Mouse (Mus musculus): Measurements from ENCODE around the gene Clasp2. TPM values are rescaled to one million over a fixed set of nuclear protein-coding genes. Genes with fewer than 3 reads are reported as not detected.
"Not testable (repeated sequence)": the region's sequence is repeated elsewhere in the genome, so short reads cannot be mapped to it uniquely, and the experiment has no call there.

Gene Clasp2
- 117 and 123 TPM in 2 replicates for polyA plus RNA-seq (2015; fragmentation: Nextera tagmentation; extraction: Ambion mirVana)

- Histone ChIP-seq H3K4me1 (replicated peaks) (peaks cover 16% of the 10 kb centered on the region), H3K27me3 (no peaks in the 10 kb centered on the region), H3K9ac (peak within 1 kb of the TSS; percentile 65), H3K36me3 (no peaks in the 10 kb centered on the region), H3K4me3 (peak within 1 kb of the TSS; percentile 82), H3K27ac (replicated peaks) (peak within 1 kb of the TSS; percentile 75), H3K4me2 (peak within 1 kb of the TSS; percentile 97), H3K9me3 (no peaks in the 10 kb centered on the region)
- under 1% methylated on average over 58 of the region's 63 CpGs for WGBS
- ATAC-seq (ENCODE audit: low FRiP score, low read depth), result peak; percentile 94
These were observed at the start of gene Clasp2 for GRCm38 (mm10) chr9:113741108-113741636. Clasp2 (plus strand) TSS chr9:113741473.

GRCm38 (mm10) chr9:113701441-113702160, 39.7 kb upstream of the Clasp2 start:
- no peaks in the 10 kb centered on the region for H3K9me3 ChIP-seq
- WGBS, result 88% methylated on average over 5 of the region's 5 CpGs

GRCm38 (mm10) chr9:113706108-113706507, 35.2 kb upstream of the Clasp2 start:
- Histone ChIP-seq H3K4me2 (peak overlapping the region; percentile 84), H3K9me3 (no peaks in the 10 kb centered on the region), H3K4me1 (replicated peaks) (peaks cover 27% of the 10 kb centered on the region), H3K27me3 (no peaks in the 10 kb centered on the region), H3K27ac (replicated peaks) (no peak overlapping the region), H3K36me3 (no peaks in the 10 kb centered on the region), H3K4me3 (no peak overlapping the region; the same call in 1 of the 2 replicates), H3K9ac (no peak overlapping the region)
- ATAC-seq (ENCODE audit: low FRiP score, low read depth), result no peak
- 91% methylated on average over 2 of the region's 2 CpGs for WGBS

More at GRCm38 (mm10) chr9:113701441-113702160, 39.7 kb upstream of the Clasp2 start:
- Histone ChIP-seq H3K4me2 (no peak overlapping the region), H3K4me3 (no peak overlapping the region), H3K36me3 (0 out of 2 replicates have a peak, but pooled peaks cover 13% of the 10 kb centered on the region), H3K27ac (replicated peaks) (no peak overlapping the region), H3K27me3 (no peaks in the 10 kb centered on the region), H3K4me1 (replicated peaks) (peaks cover 17% of the 10 kb centered on the region), H3K9ac (no peak overlapping the region)
- ATAC-seq (ENCODE audit: low FRiP score, low read depth), result no peak

GRCm38 (mm10) chr9:113706841-113707240, 34.4 kb upstream of the Clasp2 start:
- Histone ChIP-seq H3K4me2 (peak overlapping the region; percentile 84), H3K36me3 (no peaks in the 10 kb centered on the region), H3K27ac (replicated peaks) (no peak overlapping the region), H3K4me3 (peak overlapping the region; percentile 95), H3K4me1 (replicated peaks) (peaks cover 27% of the 10 kb centered on the region), H3K27me3 (no peaks in the 10 kb centered on the region), H3K9ac (peak overlapping the region; percentile 94; the same call in 1 of the 2 replicates), H3K9me3 (no peaks in the 10 kb centered on the region)
- WGBS, result 68% methylated on average over 9 of the region's 9 CpGs
- no peak for ATAC-seq (ENCODE audit: low FRiP score, low read depth)

- H3K9ac ChIP-seq, result peak within 1 kb of the TSS; percentile 94
- peak within 1 kb of the TSS; percentile 84 for H3K4me2 ChIP-seq
- 2% methylated on average over 72 of the region's 77 CpGs for WGBS
- H3K27me3 ChIP-seq, result no peaks in the 10 kb centered on the region
- peak within 1 kb of the TSS; percentile 85 for H3K27ac ChIP-seq (replicated peaks)
- peak; percentile 91 for ATAC-seq (ENCODE audit: low FRiP score, low read depth)
- no peaks in the 10 kb centered on the region for H3K9me3 ChIP-seq
- peak within 1 kb of the TSS; percentile 95 for H3K4me3 ChIP-seq
- no peaks in the 10 kb centered on the region for H3K36me3 ChIP-seq
- peaks cover 27% of the 10 kb centered on the region for H3K4me1 ChIP-seq (replicated peaks)
These were observed 33.6 kb upstream of the Clasp2 start, which contains the start of gene Pdcd6ip for GRCm38 (mm10) chr9:113707481-113708360. Pdcd6ip (minus strand) TSS chr9:113708259.

GRCm38 (mm10) chr9:113708361-113709280, 32.7 kb upstream of the Clasp2 start:
- H3K27me3 ChIP-seq, result no peaks in the 10 kb centered on the region
- H3K9ac ChIP-seq, result peak overlapping the region; percentile 94
- H3K9me3 ChIP-seq, result no peaks in the 10 kb centered on the region
- H3K36me3 ChIP-seq, result no peaks in the 10 kb centered on the region
- WGBS, result 57% methylated on average over 19 of the region's 19 CpGs
- no peak; the same call in 1 of the 2 replicates for ATAC-seq (ENCODE audit: low FRiP score, low read depth)
- H3K4me1 ChIP-seq (replicated peaks), result peaks cover 27% of the 10 kb centered on the region
- peak overlapping the region; percentile 84 for H3K4me2 ChIP-seq
- peak overlapping the region; percentile 85 for H3K27ac ChIP-seq (replicated peaks)
- peak overlapping the region; percentile 95 for H3K4me3 ChIP-seq

- no peaks in the 10 kb centered on the region for H3K36me3 ChIP-seq
- WGBS, result 78% methylated on average over 12 of the region's 12 CpGs
- H3K9me3 ChIP-seq, result no peaks in the 10 kb centered on the region
- no peak for ATAC-seq (ENCODE audit: low FRiP score, low read depth)
- H3K27ac ChIP-seq (replicated peaks), result no peak overlapping the region
- H3K27me3 ChIP-seq, result no peaks in the 10 kb centered on the region
- H3K4me3 ChIP-seq, result no peak overlapping the region
- H3K9ac ChIP-seq, result no peak overlapping the region
- H3K4me1 ChIP-seq (replicated peaks), result peaks cover 17% of the 10 kb centered on the region
- H3K4me2 ChIP-seq, result no peak overlapping the region
These were observed 30.4 kb upstream of the Clasp2 start for GRCm38 (mm10) chr9:113710871-113711270.

- H3K27me3 ChIP-seq, result no peaks in the 10 kb centered on the region
- no peak overlapping the region for H3K4me2 ChIP-seq
- no peaks in the 10 kb centered on the region for H3K4me1 ChIP-seq (replicated peaks)
- H3K36me3 ChIP-seq, result no peaks in the 10 kb centered on the region
- no peak overlapping the region for H3K9ac ChIP-seq
- H3K9me3 ChIP-seq, result no peaks in the 10 kb centered on the region
- 36% methylated on average over 5 of the region's 5 CpGs for WGBS
- ATAC-seq (ENCODE audit: low FRiP score, low read depth), result no peak
- H3K4me3 ChIP-seq, result no peak overlapping the region
- no peak overlapping the region for H3K27ac ChIP-seq (replicated peaks)
These were observed 22.2 kb upstream of the Clasp2 start for GRCm38 (mm10) chr9:113719063-113719462.

- Histone ChIP-seq H3K27me3 (no peaks in the 10 kb centered on the region), H3K4me1 (replicated peaks) (no peaks in the 10 kb centered on the region), H3K4me2 (no peak overlapping the region), H3K36me3 (no peaks in the 10 kb centered on the region), H3K9ac (no peak overlapping the region), H3K27ac (replicated peaks) (no peak overlapping the region), H3K4me3 (no peak overlapping the region), H3K9me3 (no peaks in the 10 kb centered on the region)
- no peak for ATAC-seq (ENCODE audit: low FRiP score, low read depth)
- WGBS, result 85% methylated on average over 15 of the region's 15 CpGs
These were observed 16.6 kb upstream of the Clasp2 start for GRCm38 (mm10) chr9:113724646-113725045.

- 91% methylated on average over 5 of the region's 5 CpGs for WGBS
- not testable (repeated sequence) for ATAC-seq (ENCODE audit: low FRiP score, low read depth)
These were observed 15.7 kb upstream of the Clasp2 start for GRCm38 (mm10) chr9:113725609-113726008.

GRCm38 (mm10) chr9:113726131-113726530, 15.1 kb upstream of the Clasp2 start:
- H3K27me3 ChIP-seq, result no peaks in the 10 kb centered on the region
- WGBS, result 79% methylated on average over 3 of the region's 3 CpGs
- ATAC-seq (ENCODE audit: low FRiP score, low read depth), result no peak
- no peak overlapping the region for H3K4me3 ChIP-seq
- no peak overlapping the region for H3K27ac ChIP-seq (replicated peaks)
- no peaks in the 10 kb centered on the region for H3K36me3 ChIP-seq
- H3K9me3 ChIP-seq, result no peaks in the 10 kb centered on the region
- no peak overlapping the region for H3K4me2 ChIP-seq
- H3K9ac ChIP-seq, result no peak overlapping the region
- no peaks in the 10 kb centered on the region for H3K4me1 ChIP-seq (replicated peaks)

More at GRCm38 (mm10) chr9:113725609-113726008, 15.7 kb upstream of the Clasp2 start:
- not testable (repeated sequence) for H3K9me3 ChIP-seq; H3K4me2 ChIP-seq; H3K9ac ChIP-seq; H3K4me1 ChIP-seq (replicated peaks); H3K4me3 ChIP-seq; H3K27ac ChIP-seq (replicated peaks); H3K27me3 ChIP-seq; H3K36me3 ChIP-seq
